Mouse (Mus musculus) subcutaneous adipose tissue, adult 2 months (tissue): ENCODE results near the gene Pard6a. TPM values are rescaled to one million over a fixed set of nuclear protein-coding genes. Genes with fewer than 3 reads are reported as not detected.

Experiments
- polyA plus RNA-seq: library from polyadenylated mRNA; depleted of rRNA; stranded (reverse); fragments of >200 nt; gene quantifications from 2 replicates; pipeline ENCODE4 v1.2.3, GENCODE M21; 2012; ENCODE audit warnings: low replicate concordance; rRNA removed

Pard6a gene
- polyA plus RNA-seq, result 25.6 and 26.0 TPM in 2 replicates

GRCm38 (mm10) chr8:105700966-105701824 lies at the start of gene Pard6a, which contains the start of gene Acd:
TSS of gene Pard6a (plus strand) at chr8:105701148.
TSS of gene Acd (minus strand) at chr8:105701102.

GRCm38 (mm10) chr8:105685796-105686308 lies 15.1 kb upstream of the Pard6a start, which contains the start of gene Carmil2:
TSS of gene Carmil2 (plus strand) at chr8:105686274.

GRCm38 (mm10) chr8:105707498-105708403 lies 6.8 kb downstream of the Pard6a start, which contains the start of the genes 4933405L10Rik and Enkd1:
TSS of gene 4933405L10Rik (plus strand) at chr8:105707655.
TSS of gene Enkd1 (minus strand) at chr8:105708210.

Other genes starting within 250 kb of the Pard6a start
- gene Tppp3, start 229.6 kb upstream of the Pard6a start, polyA plus RNA-seq, result 171 and 479 TPM in 2 replicates
- 51.5 and 98.0 TPM in 2 replicates for gene Zdhhc1, start 204.2 kb upstream of the Pard6a start, polyA plus RNA-seq
- 3.3 and 572 TPM in 2 replicates for gene Hsd11b2, start 182.4 kb upstream of the Pard6a start, polyA plus RNA-seq
- gene Atp6v0d1, start 135.1 kb upstream of the Pard6a start, polyA plus RNA-seq, result 150 and 241 TPM in 2 replicates
- gene Ripor1, start 95.9 kb upstream of the Pard6a start, polyA plus RNA-seq, result 34.4 and 43.4 TPM in 2 replicates
- gene Ctcf, start 64.6 kb upstream of the Pard6a start, polyA plus RNA-seq, result 11.0 and 24.5 TPM in 2 replicates
- not detected in 2 replicates for gene Agrp, start 63.8 kb upstream of the Pard6a start, polyA plus RNA-seq
- 1.2 and 1.5 TPM in 2 replicates for gene Carmil2, start 14.9 kb upstream of the Pard6a start, polyA plus RNA-seq
- 39.9 and 48.6 TPM in 2 replicates for gene Acd, start within 50 bp of the Pard6a start, polyA plus RNA-seq
- 0.10 TPM in 1 of 2 replicates, not detected in the other for gene 4933405L10Rik, start 6.5 kb downstream of the Pard6a start, polyA plus RNA-seq
- gene Enkd1, start 7.1 kb downstream of the Pard6a start, polyA plus RNA-seq, result 5.7 and 12.8 TPM in 2 replicates
- gene Gfod2, start 57.5 kb downstream of the Pard6a start, polyA plus RNA-seq, result 7.7 and 10.0 TPM in 2 replicates
- 26.6 and 31.6 TPM in 2 replicates for gene Ranbp10, start 126.2 kb downstream of the Pard6a start, polyA plus RNA-seq
- gene Tsnaxip1, start 126.6 kb downstream of the Pard6a start, polyA plus RNA-seq, result 0.05 TPM in 1 of 2 replicates, not detected in the other
- gene Cenpt, start 152.1 kb downstream of the Pard6a start, polyA plus RNA-seq, result 17.6 and 36.3 TPM in 2 replicates
- gene Thap11, start 154.0 kb downstream of the Pard6a start, polyA plus RNA-seq, result 39.9 and 66.8 TPM in 2 replicates
- gene Nutf2, start 159.4 kb downstream of the Pard6a start, polyA plus RNA-seq, result 37.9 and 42.9 TPM in 2 replicates
- gene Edc4, start 179.7 kb downstream of the Pard6a start, polyA plus RNA-seq, result 45.4 and 85.8 TPM in 2 replicates
- 1.2 and 1.5 TPM in 2 replicates for gene Nrn1l, start 192.4 kb downstream of the Pard6a start, polyA plus RNA-seq
- gene Pskh1, start 199.3 kb downstream of the Pard6a start, polyA plus RNA-seq, result 55.5 and 60.6 TPM in 2 replicates
- 2.2 and 4.2 TPM in 2 replicates for gene Ctrl, start 232.7 kb downstream of the Pard6a start, polyA plus RNA-seq
- 152 and 154 TPM in 2 replicates for gene Psmb10, start 237.3 kb downstream of the Pard6a start, polyA plus RNA-seq
- gene Lcat, start 242.2 kb downstream of the Pard6a start, polyA plus RNA-seq, result 3.1 and 5.9 TPM in 2 replicates